Mouse (Mus musculus): ENCODE results near the gene 1700088E04Rik.

DNA sequence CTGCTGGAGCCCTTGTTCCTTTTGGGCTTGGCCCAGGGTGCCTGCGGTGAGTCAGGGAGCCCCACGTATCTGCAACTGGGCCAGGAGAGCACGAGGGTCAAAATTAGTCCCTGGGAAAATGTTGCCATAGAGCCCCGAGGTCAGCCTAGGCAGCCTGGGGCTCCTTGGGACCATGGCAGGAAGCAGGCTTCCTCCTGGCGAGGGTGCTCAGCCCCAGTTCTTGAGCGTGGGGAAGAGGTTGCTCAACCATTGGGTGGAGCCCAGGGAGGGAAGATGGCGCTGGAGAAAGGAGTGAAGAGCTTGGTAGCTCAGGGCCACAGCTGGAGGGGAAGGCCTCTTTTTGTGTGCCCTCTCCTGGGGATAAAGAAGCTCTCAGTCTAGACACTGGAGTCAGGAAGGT is 21.2 kb upstream of the 1700088E04Rik start:
- TF ChIP-seq EP300 (IDR thresholded peaks at IDR 0.05; ENCODE audit: low read depth) = no peak
- no peak for TF ChIP-seq CTCF (IDR thresholded peaks at IDR 0.05; ENCODE audit: low read depth)
